Mouse (Mus musculus): ENCODE measurements around the gene Tbc1d20. TPM values are rescaled to one million over a fixed set of nuclear protein-coding genes. Genes with fewer than 3 reads are reported as not detected.

Gene Tbc1d20
- polyA plus RNA-seq, 1 experiment from 2014 or later: 35.2 TPM

GRCm38 (mm10) chr2:152337591-152338212 lies 44.1 kb downstream of the Tbc1d20 start:
- no peak for TF ChIP-seq CTCF (IDR thresholded peaks at IDR 0.05; ENCODE audit: low read depth)
- H3K27me3 ChIP-seq (replicated peaks; ENCODE audit: control insufficient read depth, insufficient read depth, low read length): no peaks in the 10 kb centered on the region
- peak overlapping the region; percentile 41 for H3K4me2 ChIP-seq (replicated peaks; ENCODE audit: low read depth)
- no peak overlapping the region for H3K9ac ChIP-seq (ENCODE audit: low read depth, low read length)
- H3K9me3 ChIP-seq (ENCODE audit: control insufficient read depth): no peaks in the 10 kb centered on the region
- WGBS: 66% methylated on average over 11 of the region's 11 CpGs
- no peaks in the 10 kb centered on the region for H3K36me3 ChIP-seq (ENCODE audit: control insufficient read depth, insufficient read depth)
- peaks cover 5% of the 10 kb centered on the region; the same call in 1 of the 2 replicates for H3K4me1 ChIP-seq (replicated peaks; ENCODE audit: control insufficient read depth, insufficient read depth, low read length)
- ATAC-seq: peak; percentile 67
- no peak overlapping the region for H3K4me3 ChIP-seq (ENCODE audit: low read depth, low read length)
- peak overlapping the region; percentile 46; the same call in 1 of the 2 replicates for H3K27ac ChIP-seq (ENCODE audit: low read depth, low read length)

- peak; percentile 52 for TF ChIP-seq CTCF (IDR thresholded peaks at IDR 0.05; ENCODE audit: low read depth)
- no peak overlapping the region for H3K4me3 ChIP-seq (ENCODE audit: low read depth, low read length)
- 64% methylated on average over 13 of the region's 13 CpGs for WGBS
- H3K27ac ChIP-seq (ENCODE audit: low read depth, low read length): peak overlapping the region; percentile 46; the same call in 1 of the 2 replicates
- H3K36me3 ChIP-seq (ENCODE audit: control insufficient read depth, insufficient read depth): no peaks in the 10 kb centered on the region
- peak; percentile 81 for ATAC-seq
- H3K27me3 ChIP-seq (replicated peaks; ENCODE audit: control insufficient read depth, insufficient read depth, low read length): no peaks in the 10 kb centered on the region
- peak overlapping the region; percentile 41 for H3K4me2 ChIP-seq (replicated peaks; ENCODE audit: low read depth)
- H3K9ac ChIP-seq (ENCODE audit: low read depth, low read length): no peak overlapping the region
- no peaks in the 10 kb centered on the region for H3K9me3 ChIP-seq (ENCODE audit: control insufficient read depth)
- 0 out of 2 replicates have a peak, but pooled peaks cover 5% of the 10 kb centered on the region for H3K4me1 ChIP-seq (replicated peaks; ENCODE audit: control insufficient read depth, insufficient read depth, low read length)
Observed at GRCm38 (mm10) chr2:152338319-152338718, 44.7 kb downstream of the Tbc1d20 start.

GRCm38 (mm10) chr2:152339631-152340179 lies 46.1 kb downstream of the Tbc1d20 start:
- Histone ChIP-seq H3K9me3 (ENCODE audit: control insufficient read depth) (no peaks in the 10 kb centered on the region), H3K27me3 (replicated peaks; ENCODE audit: control insufficient read depth, insufficient read depth, low read length) (no peaks in the 10 kb centered on the region), H3K4me1 (replicated peaks; ENCODE audit: control insufficient read depth, insufficient read depth, low read length) (0 out of 2 replicates have a peak, but pooled peaks cover 5% of the 10 kb centered on the region), H3K27ac (ENCODE audit: low read depth, low read length) (no peak overlapping the region), H3K9ac (ENCODE audit: low read depth, low read length) (no peak overlapping the region), H3K4me2 (replicated peaks; ENCODE audit: low read depth) (no peak overlapping the region), H3K4me3 (ENCODE audit: low read depth, low read length) (no peak overlapping the region), H3K36me3 (ENCODE audit: control insufficient read depth, insufficient read depth) (no peaks in the 10 kb centered on the region)
- 92% methylated on average over 22 of the region's 22 CpGs for WGBS
- ATAC-seq: no peak
- TF ChIP-seq CTCF (IDR thresholded peaks at IDR 0.05; ENCODE audit: low read depth): no peak

GRCm38 (mm10) chr2:152343329-152344213 lies 49.9 kb downstream of the Tbc1d20 start, which contains the start of gene Trib3:
Trib3 (minus strand) TSS chr2:152344032.
- H3K27me3 ChIP-seq (replicated peaks; ENCODE audit: control insufficient read depth, insufficient read depth, low read length): no peaks in the 10 kb centered on the region
- H3K36me3 ChIP-seq (ENCODE audit: control insufficient read depth, insufficient read depth): no peaks in the 10 kb centered on the region
- peak; percentile 82 for ATAC-seq
- H3K9me3 ChIP-seq (ENCODE audit: control insufficient read depth): no peaks in the 10 kb centered on the region
- 2% methylated on average over 50 of the region's 52 CpGs for WGBS
- peak within 1 kb of the TSS; percentile 92 for H3K4me2 ChIP-seq (replicated peaks; ENCODE audit: low read depth)
- TF ChIP-seq CTCF (IDR thresholded peaks at IDR 0.05; ENCODE audit: low read depth): peak; percentile 83
- no peaks in the 10 kb centered on the region for H3K4me1 ChIP-seq (replicated peaks; ENCODE audit: control insufficient read depth, insufficient read depth, low read length)
- peak within 1 kb of the TSS; percentile 52 for H3K4me3 ChIP-seq (ENCODE audit: low read depth, low read length)
- no peak within 1 kb of the TSS for H3K27ac ChIP-seq (ENCODE audit: low read depth, low read length)
- H3K9ac ChIP-seq (ENCODE audit: low read depth, low read length): peak within 1 kb of the TSS; percentile 45

GRCm38 (mm10) chr2:152344361-152344760 lies 50.7 kb downstream of the Tbc1d20 start:
- peak overlapping the region; percentile 52 for H3K4me3 ChIP-seq (ENCODE audit: low read depth, low read length)
- no peak for ATAC-seq
- 0 out of 2 replicates have a peak overlapping the region, but pooled peaks have one; percentile 45 for H3K9ac ChIP-seq (ENCODE audit: low read depth, low read length)
- 16% methylated on average over 10 of the region's 10 CpGs for WGBS
- H3K9me3 ChIP-seq (ENCODE audit: control insufficient read depth): no peaks in the 10 kb centered on the region
- no peaks in the 10 kb centered on the region for H3K4me1 ChIP-seq (replicated peaks; ENCODE audit: control insufficient read depth, insufficient read depth, low read length)
- TF ChIP-seq CTCF (IDR thresholded peaks at IDR 0.05; ENCODE audit: low read depth): no peak
- no peak overlapping the region for H3K27ac ChIP-seq (ENCODE audit: low read depth, low read length)
- H3K36me3 ChIP-seq (ENCODE audit: control insufficient read depth, insufficient read depth): no peaks in the 10 kb centered on the region
- no peaks in the 10 kb centered on the region for H3K27me3 ChIP-seq (replicated peaks; ENCODE audit: control insufficient read depth, insufficient read depth, low read length)
- H3K4me2 ChIP-seq (replicated peaks; ENCODE audit: low read depth): peak overlapping the region; percentile 92

GRCm38 (mm10) chr2:152344909-152345308 lies 51.3 kb downstream of the Tbc1d20 start:
- no peak overlapping the region for H3K27ac ChIP-seq (ENCODE audit: low read depth, low read length)
- no peaks in the 10 kb centered on the region for H3K4me1 ChIP-seq (replicated peaks; ENCODE audit: control insufficient read depth, insufficient read depth, low read length)
- no peaks in the 10 kb centered on the region for H3K9me3 ChIP-seq (ENCODE audit: control insufficient read depth)
- no peak overlapping the region for H3K9ac ChIP-seq (ENCODE audit: low read depth, low read length)
- no peak for ATAC-seq
- H3K4me2 ChIP-seq (replicated peaks; ENCODE audit: low read depth): no peak overlapping the region
- 70% methylated on average over 5 of the region's 5 CpGs for WGBS
- H3K4me3 ChIP-seq (ENCODE audit: low read depth, low read length): no peak overlapping the region
- no peaks in the 10 kb centered on the region for H3K27me3 ChIP-seq (replicated peaks; ENCODE audit: control insufficient read depth, insufficient read depth, low read length)
- H3K36me3 ChIP-seq (ENCODE audit: control insufficient read depth, insufficient read depth): no peaks in the 10 kb centered on the region
- no peak for TF ChIP-seq CTCF (IDR thresholded peaks at IDR 0.05; ENCODE audit: low read depth)

Data from intestine, postnatal 0 days (tissue).